Mouse (Mus musculus): Measurements from ENCODE around the gene Lipt2. TPM values are rescaled to one million over a fixed set of nuclear protein-coding genes. Genes with fewer than 3 reads are reported as not detected.

Gene Lipt2
- polyA plus RNA-seq, 1 experiment from 2014 or later = 16.8 TPM

GRCm38 (mm10) chr7:100132379-100132778 lies 26.7 kb upstream of the Lipt2 start:
- Histone ChIP-seq H3K4me2 (no peak overlapping the region), H3K9ac (no peak overlapping the region), H3K36me3 (no peaks in the 10 kb centered on the region), H3K4me3 (no peak overlapping the region), H3K9me3 (no peaks in the 10 kb centered on the region), H3K27me3 (no peaks in the 10 kb centered on the region), H3K27ac (replicated peaks) (no peak overlapping the region), H3K4me1 (replicated peaks) (no peaks in the 10 kb centered on the region)
- WGBS = 69% methylated on average over 1 of the region's 1 CpGs
- no peak for ATAC-seq (ENCODE audit: low FRiP score, low read depth)

- no peaks in the 10 kb centered on the region for H3K9me3 ChIP-seq
- no peak overlapping the region for H3K9ac ChIP-seq
- H3K27ac ChIP-seq (replicated peaks) = no peak overlapping the region
- no peak for ATAC-seq (ENCODE audit: low FRiP score, low read depth)
- no peak overlapping the region for H3K4me2 ChIP-seq
- H3K4me1 ChIP-seq (replicated peaks) = no peaks in the 10 kb centered on the region
- H3K27me3 ChIP-seq = no peaks in the 10 kb centered on the region
- H3K4me3 ChIP-seq = no peak overlapping the region
- no peaks in the 10 kb centered on the region for H3K36me3 ChIP-seq
- 85% methylated on average over 9 of the region's 9 CpGs for WGBS
Measured at GRCm38 (mm10) chr7:100137038-100137437, 22.0 kb upstream of the Lipt2 start.

- no peak overlapping the region for H3K4me3 ChIP-seq
- H3K9ac ChIP-seq = no peak overlapping the region
- 91% methylated on average over 4 of the region's 4 CpGs for WGBS
- H3K9me3 ChIP-seq = no peaks in the 10 kb centered on the region
- no peaks in the 10 kb centered on the region for H3K27me3 ChIP-seq
- ATAC-seq (ENCODE audit: low FRiP score, low read depth) = no peak
- H3K4me2 ChIP-seq = no peak overlapping the region
- no peaks in the 10 kb centered on the region for H3K4me1 ChIP-seq (replicated peaks)
- no peaks in the 10 kb centered on the region for H3K36me3 ChIP-seq
- H3K27ac ChIP-seq (replicated peaks) = no peak overlapping the region
Measured at GRCm38 (mm10) chr7:100138075-100138474, 21.0 kb upstream of the Lipt2 start.

GRCm38 (mm10) chr7:100140591-100140990 lies 18.5 kb upstream of the Lipt2 start:
- H3K4me1 ChIP-seq (replicated peaks) = no peaks in the 10 kb centered on the region
- no peaks in the 10 kb centered on the region for H3K9me3 ChIP-seq
- H3K36me3 ChIP-seq = no peaks in the 10 kb centered on the region
- no peak overlapping the region for H3K4me2 ChIP-seq
- no peak overlapping the region for H3K4me3 ChIP-seq
- no peak overlapping the region for H3K27ac ChIP-seq (replicated peaks)
- H3K27me3 ChIP-seq = no peaks in the 10 kb centered on the region
- no peak overlapping the region for H3K9ac ChIP-seq
- WGBS = 59% methylated on average over 1 of the region's 1 CpGs
- ATAC-seq (ENCODE audit: low FRiP score, low read depth) = no peak

GRCm38 (mm10) chr7:100148586-100148985 lies 10.5 kb upstream of the Lipt2 start:
- H3K4me2 ChIP-seq = no peak overlapping the region
- H3K27me3 ChIP-seq = no peaks in the 10 kb centered on the region
- no peak overlapping the region for H3K9ac ChIP-seq
- no peak overlapping the region for H3K4me3 ChIP-seq
- H3K4me1 ChIP-seq (replicated peaks) = no peaks in the 10 kb centered on the region
- H3K27ac ChIP-seq (replicated peaks) = no peak overlapping the region
- no peak for ATAC-seq (ENCODE audit: low FRiP score, low read depth)
- H3K36me3 ChIP-seq = no peaks in the 10 kb centered on the region
- WGBS = 95% methylated on average over 4 of the region's 4 CpGs
- no peaks in the 10 kb centered on the region for H3K9me3 ChIP-seq

GRCm38 (mm10) chr7:100150086-100150485 lies 9.0 kb upstream of the Lipt2 start:
- no peaks in the 10 kb centered on the region for H3K9me3 ChIP-seq
- ATAC-seq (ENCODE audit: low FRiP score, low read depth) = no peak

GRCm38 (mm10) chr7:100150626-100151025 lies 8.5 kb upstream of the Lipt2 start:
- H3K36me3 ChIP-seq = no peaks in the 10 kb centered on the region
- no peak for ATAC-seq (ENCODE audit: low FRiP score, low read depth)
- H3K9me3 ChIP-seq = no peaks in the 10 kb centered on the region
- no peak overlapping the region for H3K27ac ChIP-seq (replicated peaks)
- 75% methylated on average over 11 of the region's 11 CpGs for WGBS
- no peak overlapping the region for H3K9ac ChIP-seq
- no peaks in the 10 kb centered on the region for H3K4me1 ChIP-seq (replicated peaks)
- H3K4me2 ChIP-seq = no peak overlapping the region
- H3K4me3 ChIP-seq = no peak overlapping the region
- H3K27me3 ChIP-seq = no peaks in the 10 kb centered on the region

More at GRCm38 (mm10) chr7:100150086-100150485, 9.0 kb upstream of the Lipt2 start:
- Histone ChIP-seq H3K36me3 (no peaks in the 10 kb centered on the region), H3K27me3 (no peaks in the 10 kb centered on the region), H3K4me1 (replicated peaks) (no peaks in the 10 kb centered on the region), H3K4me3 (no peak overlapping the region), H3K27ac (replicated peaks) (no peak overlapping the region), H3K9ac (no peak overlapping the region), H3K4me2 (no peak overlapping the region)
- WGBS = 52% methylated on average over 10 of the region's 10 CpGs

GRCm38 (mm10) chr7:100157669-100158068 lies 1.4 kb upstream of the Lipt2 start:
- Histone ChIP-seq H3K36me3 (no peaks in the 10 kb centered on the region), H3K9me3 (no peaks in the 10 kb centered on the region), H3K27ac (replicated peaks) (no peak overlapping the region), H3K4me3 (no peak overlapping the region), H3K27me3 (no peaks in the 10 kb centered on the region), H3K4me2 (no peak overlapping the region), H3K4me1 (replicated peaks) (peaks cover 7% of the 10 kb centered on the region), H3K9ac (no peak overlapping the region)
- WGBS = 82% methylated on average over 4 of the region's 4 CpGs
- no peak for ATAC-seq (ENCODE audit: low FRiP score, low read depth)

GRCm38 (mm10) chr7:100160006-100160405 lies 929 bp downstream of the Lipt2 start:
- no peaks in the 10 kb centered on the region for H3K27me3 ChIP-seq
- H3K4me2 ChIP-seq = peak overlapping the region; percentile 65
- peak overlapping the region; percentile 89; the same call in 1 of the 2 replicates for H3K27ac ChIP-seq (replicated peaks)
- 63% methylated on average over 7 of the region's 7 CpGs for WGBS
- no peaks in the 10 kb centered on the region for H3K9me3 ChIP-seq
- H3K9ac ChIP-seq = peak overlapping the region; percentile 83
- no peaks in the 10 kb centered on the region for H3K36me3 ChIP-seq
- H3K4me1 ChIP-seq (replicated peaks) = peaks cover 7% of the 10 kb centered on the region
- peak overlapping the region; percentile 65 for H3K4me3 ChIP-seq
- no peak for ATAC-seq (ENCODE audit: low FRiP score, low read depth)

- H3K4me2 ChIP-seq = no peak overlapping the region
- no peak for ATAC-seq (ENCODE audit: low FRiP score, low read depth)
- no peak overlapping the region for H3K9ac ChIP-seq
- peaks cover 7% of the 10 kb centered on the region for H3K4me1 ChIP-seq (replicated peaks)
- H3K9me3 ChIP-seq = no peaks in the 10 kb centered on the region
- no peaks in the 10 kb centered on the region for H3K27me3 ChIP-seq
- no peaks in the 10 kb centered on the region for H3K36me3 ChIP-seq
- H3K27ac ChIP-seq (replicated peaks) = no peak overlapping the region
- H3K4me3 ChIP-seq = no peak overlapping the region
- WGBS = 76% methylated on average over 4 of the region's 4 CpGs
Measured at GRCm38 (mm10) chr7:100163506-100163905, 4.4 kb downstream of the Lipt2 start.

- Histone ChIP-seq H3K9ac (no peak overlapping the region), H3K36me3 (no peaks in the 10 kb centered on the region), H3K4me3 (no peak overlapping the region), H3K4me2 (no peak overlapping the region), H3K27me3 (no peaks in the 10 kb centered on the region), H3K4me1 (replicated peaks) (no peaks in the 10 kb centered on the region), H3K9me3 (no peaks in the 10 kb centered on the region), H3K27ac (replicated peaks) (no peak overlapping the region)
- no peak for ATAC-seq (ENCODE audit: low FRiP score, low read depth)
- 80% methylated on average over 11 of the region's 11 CpGs for WGBS
Measured at GRCm38 (mm10) chr7:100168654-100169053, 9.6 kb downstream of the Lipt2 start.

- H3K27ac ChIP-seq (replicated peaks) = no peak overlapping the region
- 68% methylated on average over 4 of the region's 4 CpGs for WGBS
- H3K4me3 ChIP-seq = no peak overlapping the region
- H3K27me3 ChIP-seq = no peaks in the 10 kb centered on the region
- no peak overlapping the region for H3K4me2 ChIP-seq
- H3K36me3 ChIP-seq = no peaks in the 10 kb centered on the region
- H3K4me1 ChIP-seq (replicated peaks) = no peaks in the 10 kb centered on the region
- H3K9me3 ChIP-seq = no peaks in the 10 kb centered on the region
- no peak for ATAC-seq (ENCODE audit: low FRiP score, low read depth)
- H3K9ac ChIP-seq = no peak overlapping the region
Measured at GRCm38 (mm10) chr7:100170756-100171155, 11.7 kb downstream of the Lipt2 start.

- 91% methylated on average over 3 of the region's 3 CpGs for WGBS
- no peak within 1 kb of the TSS for H3K4me3 ChIP-seq
Measured at GRCm38 (mm10) chr7:100176269-100176668, 17.2 kb downstream of the Lipt2 start, which contains the start of gene Kcne3. Gene Kcne3, plus strand, starts transcription at chr7:100176502.

More at GRCm38 (mm10) chr7:100176269-100176668, 17.2 kb downstream of the Lipt2 start, which contains the start of gene Kcne3:
- no peaks in the 10 kb centered on the region for H3K36me3 ChIP-seq
- no peak within 1 kb of the TSS for H3K4me2 ChIP-seq
- peaks cover 48% of the 10 kb centered on the region for H3K27me3 ChIP-seq
- no peak for ATAC-seq (ENCODE audit: low FRiP score, low read depth)
- H3K9ac ChIP-seq = no peak within 1 kb of the TSS
- no peaks in the 10 kb centered on the region for H3K9me3 ChIP-seq
- peaks cover 12% of the 10 kb centered on the region for H3K4me1 ChIP-seq (replicated peaks)
- H3K27ac ChIP-seq (replicated peaks) = no peak within 1 kb of the TSS

All from hindbrain, embryonic 15.5 days (tissue).